Mouse (Mus musculus) CH12.LX (cell line): Measurements from ENCODE around the gene Ilf3. TPM values are rescaled to one million over a fixed set of nuclear protein-coding genes. Genes with fewer than 3 reads are reported as not detected.

Experiments used
- DNase-seq: peaks from one replicate; pipeline ENCODE4 v3.0.0-alpha.2; 2013; ENCODE audit errors: extremely low read depth
- H3K27ac ChIP-seq: 2 replicates; pipeline ENCODE4 v1.5.1; 2012; ENCODE audit warnings: low read depth, mild to moderate bottlenecking, control low read depth, moderate library complexity; ENCODE audit not compliant: insufficient read depth
- H3K27me3 ChIP-seq: replicated peaks from 2 replicates; pipeline ENCODE3; 2012; ENCODE audit warnings: inconsistent platforms
- H3K36me3 ChIP-seq, 2 experiments: replicated peaks in 1 of 2; 2 replicates each; pipeline versions ENCODE3 to v1.6.1; 2012; ENCODE audit warnings: inconsistent platforms in 1 of 2, low read length in 1 of 2, mild to moderate bottlenecking in 1 of 2, mixed read lengths in 1 of 2, moderate library complexity in 1 of 2; ENCODE audit not compliant: control insufficient read depth in 1 of 2, insufficient read depth in 1 of 2
- H3K4me1 ChIP-seq, 2 experiments: 2 replicates each; pipeline ENCODE4 v1.6.1; 2012; ENCODE audit warnings: inconsistent platforms in 1 of 2, moderate library complexity in 1 of 2; ENCODE audit not compliant: insufficient read depth in 2 of 2, control insufficient read depth in 1 of 2
- H3K4me2 ChIP-seq: 2 replicates; pipeline ENCODE4 v1.6.1; 2012; ENCODE audit warnings: low read depth, mild to moderate bottlenecking, control low read depth; ENCODE audit not compliant: poor library complexity, insufficient read depth, severe bottlenecking
- H3K4me3 ChIP-seq, 3 experiments: fragments of 150-350 bp in 1 of 3; sonication (generic) in 1 of 3; replicated peaks in 1 of 3; 2 replicates each; pipeline versions ENCODE3 to v1.5.1; 2011 to 2012; ENCODE audit warnings: low read depth in 2 of 3, low read length in 2 of 3, mild to moderate bottlenecking in 2 of 3, moderate library complexity in 2 of 3, control low read depth in 1 of 3, improper control_type of control experiment in 1 of 3, inconsistent platforms in 1 of 3, mixed read lengths in 1 of 3; ENCODE audit not compliant: poor library complexity in 1 of 3
- H3K79me2 ChIP-seq: replicated peaks from 2 replicates; pipeline ENCODE4 v1.6.1; 2012; ENCODE audit warnings: mild to moderate bottlenecking, moderate library complexity; ENCODE audit not compliant: control insufficient read depth, poor library complexity, insufficient read depth, severe bottlenecking; ENCODE audit errors: extremely low read depth
- H3K9ac ChIP-seq: 2 replicates; pipeline ENCODE4 v1.6.1; 2012; ENCODE audit warnings: low read depth, mild to moderate bottlenecking, control low read depth, moderate library complexity; ENCODE audit not compliant: insufficient read depth
- H3K9me3 ChIP-seq: replicated peaks from 2 replicates; pipeline ENCODE3; 2012; ENCODE audit warnings: low read length, inconsistent platforms, mixed read lengths
- CHD2 ChIP-seq: IDR thresholded peaks from 2 replicates; pipeline ENCODE4 v1.6.1; 2011; ENCODE audit warnings: low read length, improper control_type of control experiment
- CTCF ChIP-seq, 2 experiments: IDR thresholded peaks in 1 of 2; conservative IDR thresholded peaks in 1 of 2; 2 replicates each; pipeline ENCODE4 v1.5.1; 2011 to 2012; ENCODE audit warnings: low read depth in 2 of 2, low read length in 2 of 2, improper control_type of control experiment in 1 of 2, inconsistent platforms in 1 of 2, mild to moderate bottlenecking in 1 of 2, moderate library complexity in 1 of 2
- E2F4 ChIP-seq: IDR thresholded peaks from 2 replicates; pipeline ENCODE4 v1.6.1; 2011; ENCODE audit warnings: low read depth, low read length, improper control_type of control experiment; ENCODE audit not compliant: insufficient replicate concordance
- ELF1 ChIP-seq: IDR thresholded peaks from 2 replicates; pipeline ENCODE4 v1.6.1; 2014; ENCODE audit warnings: low read depth, mild to moderate bottlenecking, inconsistent platforms, low read length, improper control_type of control experiment
- EP300 ChIP-seq: IDR thresholded peaks from 2 replicates; pipeline ENCODE4 v1.6.1; 2011; ENCODE audit warnings: low read length, improper control_type of control experiment
- ETS1 ChIP-seq: conservative IDR thresholded peaks from 2 replicates; pipeline ENCODE4 v1.6.1; 2012; ENCODE audit warnings: low read depth, mild to moderate bottlenecking, inconsistent platforms, low read length, improper control_type of control experiment, moderate library complexity
- HCFC1 ChIP-seq: IDR thresholded peaks from 2 replicates; pipeline ENCODE4 v1.6.1; 2012; ENCODE audit warnings: low read depth, mild to moderate bottlenecking, inconsistent platforms, low read length, improper control_type of control experiment
- JUND ChIP-seq: conservative IDR thresholded peaks from 2 replicates; pipeline ENCODE4 v1.6.1; 2011; ENCODE audit warnings: low read depth, low read length, improper control_type of control experiment
- KAT2A ChIP-seq: IDR thresholded peaks from 2 replicates; pipeline ENCODE4 v1.6.1; 2012; ENCODE audit warnings: low read length, improper control_type of control experiment, inconsistent platforms; ENCODE audit not compliant: insufficient replicate concordance
- MAFK ChIP-seq: IDR thresholded peaks from 2 replicates; pipeline ENCODE4 v1.6.1; 2011; ENCODE audit warnings: low read length, improper control_type of control experiment; ENCODE audit not compliant: insufficient replicate concordance
- MAZ ChIP-seq: IDR thresholded peaks from 2 replicates; pipeline ENCODE4 v1.6.1; 2012; ENCODE audit warnings: low read depth, mild to moderate bottlenecking, inconsistent platforms, low read length, improper control_type of control experiment, moderate library complexity
- MXI1 ChIP-seq: IDR thresholded peaks from 2 replicates; pipeline ENCODE4 v1.6.1; 2011; ENCODE audit warnings: mild to moderate bottlenecking, low read depth, low read length, improper control_type of control experiment
- MYC ChIP-seq: IDR thresholded peaks from 2 replicates; pipeline ENCODE4 v1.6.1; 2011; ENCODE audit warnings: low read depth, mild to moderate bottlenecking, improper control_type of control experiment, low read length
- PAX5 ChIP-seq: IDR thresholded peaks from 2 replicates; pipeline ENCODE4 v1.6.1; 2012; ENCODE audit warnings: low read length, inconsistent platforms, mixed read lengths
- RAD21 ChIP-seq: IDR thresholded peaks from 2 replicates; pipeline ENCODE4 v1.6.1; 2011; ENCODE audit warnings: low read depth, mild to moderate bottlenecking, low read length, improper control_type of control experiment, moderate library complexity
- RCOR1 ChIP-seq: conservative IDR thresholded peaks from 2 replicates; pipeline ENCODE4 v1.6.1; 2012; ENCODE audit warnings: low read depth, mild to moderate bottlenecking, inconsistent platforms, low read length, improper control_type of control experiment
- SMC3 ChIP-seq: IDR thresholded peaks from 2 replicates; pipeline ENCODE4 v1.6.1; 2011; ENCODE audit warnings: low read depth, low read length, improper control_type of control experiment
- TCF12 ChIP-seq: IDR thresholded peaks from 2 replicates; pipeline ENCODE4 v1.6.1; 2014; ENCODE audit warnings: low read depth, mild to moderate bottlenecking, inconsistent platforms, low read length, improper control_type of control experiment
- ZC3H11A ChIP-seq: IDR thresholded peaks from 2 replicates; pipeline ENCODE4 v1.6.1; 2012; ENCODE audit warnings: low read depth, mild to moderate bottlenecking, inconsistent platforms, low read length, improper control_type of control experiment
- ZKSCAN1 ChIP-seq: IDR thresholded peaks from 2 replicates; pipeline ENCODE4 v1.6.1; 2012; ENCODE audit warnings: low read depth, inconsistent platforms, low read length, improper control_type of control experiment, borderline replicate concordance
- ZMIZ1 ChIP-seq: IDR thresholded peaks from 2 replicates; pipeline ENCODE4 v1.6.1; 2012; ENCODE audit warnings: low read depth, mild to moderate bottlenecking, inconsistent platforms, low read length, improper control_type of control experiment
- ZNF384 ChIP-seq: IDR thresholded peaks from 2 replicates; pipeline ENCODE4 v1.6.1; 2012; ENCODE audit warnings: low read depth, low read length, improper control_type of control experiment, inconsistent platforms
- dilution Hi-C: fragments of 300-500 bp; cut with MboI; formaldehyde crosslinking; loops from 2 replicates; pipeline ENCODE4 v1.14.3; 2020; ENCODE audit warnings: low sequenced_read_pairs; ENCODE audit not compliant: extremely low pct_unique_long_range_greater_than_20kb, extremely low pct_ligation_motif_present
- in situ Hi-C: fragments of 300-500 bp; cut with MboI; formaldehyde crosslinking; loops from 3 replicates; pipeline ENCODE4 v1.14.3; 2019; ENCODE audit warnings: low sequenced_read_pairs, low pct_ligation_motif_present, low pct_unique_long_range_greater_than_20kb, mixed read lengths
- polyA plus RNA-seq: library from polyadenylated mRNA; unstranded; fragments of >175 nt; gene quantifications from 2 replicates; pipeline ENCODE4 v1.2.1, GENCODE M21; 2012; ENCODE audit warnings: low read depth; ENCODE audit not compliant: insufficient read length
- total RNA-seq, 2 experiments: library from RNA; depleted of rRNA; stranded (reverse); fragments of 300-350 nt in 1 of 2; fragments of >200 nt in 1 of 2; gene quantifications; 2 replicates each; pipeline ENCODE4 v1.2.3; 2012 to 2014

Ilf3 gene
- total and polyA plus RNA-seq, 3 experiments: 72.8 to 128 (median 77.3) TPM

DNA sequence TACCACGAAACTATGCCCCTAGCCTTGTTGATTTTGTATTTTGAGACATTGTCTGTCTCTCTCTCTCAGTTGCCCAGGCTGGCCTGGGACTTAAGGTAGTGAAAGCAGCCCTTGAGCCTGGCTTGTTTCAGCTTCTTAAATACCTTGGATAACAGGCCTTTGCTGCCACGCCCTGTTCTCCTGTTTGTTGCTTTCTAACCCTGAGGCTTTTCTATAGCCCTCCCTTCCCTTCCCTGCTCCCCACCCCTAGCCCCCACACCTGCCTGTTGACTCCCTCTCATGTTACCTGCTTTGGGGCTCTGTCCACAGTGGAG lies 14.3 kb upstream of the Ilf3 start:
- Histone ChIP-seq H3K4me3 (no peak overlapping the region), H3K4me2 (peak overlapping the region; percentile 26; the same call in 1 of the 2 replicates), H3K27ac (peak overlapping the region; percentile 44; the same call in 1 of the 2 replicates), H3K9me3 (peaks cover 3% of the 10 kb centered on the region), H3K27me3 (no peaks in the 10 kb centered on the region), H3K79me2 (no peaks in the 10 kb centered on the region), H3K4me1 (peaks cover 6 to 36% of the 10 kb centered on the region in 2 experiments; a peak in 3 of 4 replicates), H3K9ac (peak overlapping the region; percentile 21; the same call in 1 of the 2 replicates), H3K36me3 (peaks cover 27 to 63% of the 10 kb centered on the region in 2 experiments)
- in situ Hi-C loops: loop anchor here (5.0 kb wide), 1 partner anchor 41 kb away; the partner anchor contains the start of gene Ap1m2
- no peak for TF ChIP-seq ETS1
- no peak for TF ChIP-seq MXI1
- TF ChIP-seq CTCF (conservative IDR thresholded peaks at IDR 0.05 in 1 of 2, IDR thresholded peaks at IDR 0.05 in 1 of 2; ENCODE audit: low read depth in 2 of 2, low read length in 2 of 2): no peak
- no peak for TF ChIP-seq HCFC1
- no peak for TF ChIP-seq E2F4
- DNase-seq: no peak
- dilution Hi-C loops: no loop called here

DNA sequence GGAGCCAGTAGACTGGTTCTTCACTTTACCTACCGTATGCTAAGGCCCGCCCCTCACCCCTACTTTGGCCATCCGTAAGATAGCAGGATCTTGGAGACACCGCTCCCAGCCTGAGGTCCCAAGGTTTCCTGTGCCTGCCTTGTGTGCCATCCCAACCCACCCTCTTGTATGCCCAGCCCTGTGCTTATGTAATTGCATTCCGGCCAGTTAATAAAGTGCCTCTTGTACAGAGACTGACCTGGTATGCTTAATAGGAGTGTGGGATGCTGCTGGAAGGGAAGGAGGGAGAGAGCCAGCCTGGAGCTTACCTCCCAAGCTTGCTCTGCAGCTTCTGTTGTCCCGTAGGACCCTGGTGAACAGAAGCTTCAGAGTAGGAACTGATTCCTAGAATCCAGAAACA lies 12.9 kb upstream of the Ilf3 start:
- dilution Hi-C loops (no loop called here), in situ Hi-C loops (loop anchor here (5.0 kb wide), 1 partner anchor 42 kb away; the partner anchor contains the start of gene Ap1m2)
- Histone ChIP-seq H3K36me3 (peaks cover 23 to 50% of the 10 kb centered on the region in 2 experiments), H3K79me2 (no peaks in the 10 kb centered on the region), H3K9ac (no peak overlapping the region), H3K9me3 (peaks cover 3% of the 10 kb centered on the region), H3K27ac (no peak overlapping the region), H3K27me3 (no peaks in the 10 kb centered on the region), H3K4me2 (no peak overlapping the region)
- no peak for DNase-seq
- no peak for TF ChIP-seq MYC
- no peak for TF ChIP-seq RAD21
- TF ChIP-seq EP300: no peak
- no peak for TF ChIP-seq MXI1
- TF ChIP-seq PAX5: no peak
- TF ChIP-seq MAZ: no peak
- TF ChIP-seq KAT2A: no peak
- TF ChIP-seq ELF1: no peak
- no peak for TF ChIP-seq ZNF384
- TF ChIP-seq TCF12: no peak
- no peak for TF ChIP-seq JUND
- no peak for TF ChIP-seq ZMIZ1
- TF ChIP-seq ZKSCAN1: no peak
- TF ChIP-seq MAFK: no peak
- no peak for TF ChIP-seq ETS1
- TF ChIP-seq RCOR1: no peak
- no peak for TF ChIP-seq SMC3
- no peak for TF ChIP-seq ZC3H11A
- no peak for TF ChIP-seq E2F4
- TF ChIP-seq CHD2: no peak
- TF ChIP-seq, all 38 proteins: peak for 0
- peaks cover 6 to 36% of the 10 kb centered on the region in 2 experiments; a peak in 3 of 4 replicates for H3K4me1 ChIP-seq
- no peak overlapping the region for H3K4me3 ChIP-seq
